Mouse (Mus musculus): Measurements from ENCODE around the gene Zfp980.
"Not testable (repeated sequence)": the region's sequence is repeated elsewhere in the genome, so short reads cannot be mapped to it uniquely, and the experiment has no call there.

Gene Zfp980

DNA sequence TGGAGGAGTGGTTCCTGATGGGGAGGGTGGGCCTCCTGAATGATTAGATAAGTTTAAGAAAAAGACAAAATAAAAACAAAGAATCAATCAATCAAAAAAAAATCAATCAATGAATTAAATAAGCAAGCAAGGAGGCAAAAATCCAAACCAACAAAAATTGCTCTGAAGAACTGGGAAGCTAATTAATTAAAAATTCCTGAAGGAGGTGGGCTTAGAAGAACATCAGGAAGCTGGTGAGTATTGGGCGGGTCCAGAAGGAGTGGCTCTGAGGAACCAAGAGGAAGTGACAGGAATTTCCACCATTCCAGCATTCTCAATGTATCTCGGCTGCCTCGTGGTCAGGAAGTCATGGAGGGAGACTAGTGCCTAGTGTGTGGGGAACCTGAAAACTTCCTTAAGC is at the start of gene Zfp980:
TSS of gene Zfp980 (plus strand) at position 301 of the 400 bp plus-strand sequence.
- in situ Hi-C loops (cut with MboI; ENCODE audit: unreplicated experiment in 2 of 2): not testable (repeated sequence)

DNA sequence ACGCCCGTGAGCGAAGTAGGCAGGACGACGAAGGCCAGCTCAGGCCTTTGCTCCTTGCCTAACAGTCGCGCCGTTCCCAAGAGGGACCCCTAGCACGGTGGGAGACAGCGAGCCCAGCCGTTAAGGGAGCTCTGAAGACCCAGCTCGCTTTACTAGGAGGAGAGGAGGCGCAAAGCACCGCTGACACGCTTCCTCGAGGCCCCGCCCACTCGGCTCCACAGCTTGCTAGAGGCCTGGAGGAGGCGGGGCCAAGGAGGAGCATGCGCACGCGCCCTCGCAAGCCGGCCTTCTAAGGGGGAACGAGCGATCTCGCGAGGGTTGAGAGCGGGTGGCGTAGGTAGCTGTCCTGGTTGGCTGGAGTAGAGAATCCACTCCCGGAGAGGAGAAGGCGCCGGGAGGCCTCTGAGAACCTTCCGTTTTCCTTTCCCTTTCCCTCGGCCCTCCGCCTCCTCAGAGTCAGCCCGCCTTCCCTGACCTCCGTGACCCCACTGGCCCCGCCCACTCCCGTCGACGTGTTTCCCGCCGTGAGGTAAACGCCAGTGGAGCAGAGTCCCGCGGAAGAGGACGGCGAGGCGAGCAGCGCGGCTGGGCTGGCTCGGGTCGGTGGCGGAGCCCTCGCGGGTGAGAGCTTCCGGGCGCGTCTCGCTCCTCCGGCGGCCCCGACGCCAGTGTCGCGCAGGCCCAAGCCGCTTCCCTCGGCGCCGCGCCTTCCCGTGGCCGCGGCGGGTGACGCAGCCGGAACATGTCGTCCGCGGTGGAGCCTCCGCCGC is 29.9 kb upstream of the Zfp980 start:
- in situ Hi-C loops (cut with MboI; ENCODE audit: unreplicated experiment in 2 of 2): not testable (repeated sequence)

DNA sequence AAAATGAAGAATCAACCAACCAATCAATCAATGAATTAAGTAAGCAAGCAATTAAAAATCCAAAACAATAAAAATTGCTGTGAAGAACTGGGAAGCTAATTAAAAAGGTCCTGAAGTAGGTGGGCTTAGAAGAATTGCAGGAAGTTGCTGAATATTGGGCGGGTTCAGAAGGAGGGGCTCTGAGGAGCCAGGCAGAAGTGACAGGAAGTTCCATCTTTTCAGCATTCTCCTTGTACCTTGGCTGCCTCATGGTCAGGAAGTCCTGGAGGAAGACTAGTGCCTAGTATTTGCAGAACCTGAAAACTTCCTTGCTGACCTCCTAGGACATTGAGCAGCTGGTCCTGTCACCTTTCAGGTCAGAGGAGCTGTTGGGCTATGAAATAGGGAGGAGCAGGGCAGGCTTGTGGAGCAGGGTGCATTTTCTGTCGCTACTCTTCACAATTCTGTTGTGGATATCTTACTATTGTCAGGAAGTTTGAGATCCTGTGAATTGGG is 3.8 kb downstream of the Zfp980 start:
- in situ Hi-C loops (cut with MboI; ENCODE audit: unreplicated experiment in 2 of 2): not testable (repeated sequence)

DNA sequence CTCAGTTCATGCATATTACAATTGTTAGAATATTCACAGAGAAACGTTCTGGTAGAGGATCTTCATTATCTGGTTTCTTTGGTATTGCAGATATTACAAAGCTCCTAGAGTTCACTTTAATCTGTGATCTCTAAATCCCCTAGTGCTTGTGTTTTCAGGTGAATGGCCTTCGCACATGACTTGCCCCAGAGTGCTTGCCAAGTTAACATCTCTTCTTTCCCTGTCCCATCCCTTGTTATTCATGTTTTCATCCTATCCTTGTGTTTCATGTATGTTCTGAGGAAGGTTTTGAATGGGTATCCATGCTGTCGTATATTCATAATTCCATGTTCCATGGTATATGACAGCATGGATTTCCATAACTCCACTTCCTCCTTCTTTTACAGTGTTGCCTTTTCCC is 9.7 kb downstream of the Zfp980 start:
- in situ Hi-C loops (cut with MboI; ENCODE audit: unreplicated experiment in 2 of 2): not testable (repeated sequence)

DNA sequence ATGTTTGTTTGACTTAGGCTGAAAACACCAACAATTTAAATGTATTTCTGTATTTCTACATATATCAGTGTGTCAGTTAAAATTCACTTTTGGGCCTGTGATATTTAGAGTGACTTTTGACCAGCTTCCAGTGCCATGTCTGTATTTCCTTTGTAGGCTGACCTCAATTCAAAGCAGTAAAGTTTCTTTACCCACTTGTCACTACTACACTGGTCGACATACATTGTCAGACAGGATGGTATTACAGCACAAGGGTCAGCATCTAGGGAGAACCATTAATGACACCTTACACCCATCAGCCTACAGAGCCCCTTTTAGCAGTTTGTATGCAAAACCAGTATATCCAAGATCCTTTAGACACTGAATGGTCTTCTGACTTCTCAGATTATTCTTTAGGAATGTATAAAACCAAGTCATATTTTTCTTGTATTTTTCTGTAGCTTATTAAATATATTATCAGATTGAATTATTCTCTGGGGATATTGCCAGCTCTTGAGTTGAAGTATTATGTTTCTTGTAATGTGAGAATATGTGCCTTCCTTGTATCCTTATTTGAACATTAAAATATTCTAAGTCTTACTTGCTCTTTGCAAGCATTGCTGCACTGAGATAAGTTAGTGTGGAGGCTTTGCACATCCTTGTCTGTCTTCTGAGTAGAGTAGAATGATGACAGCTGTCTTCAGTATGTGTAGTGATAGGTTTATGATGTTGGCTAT is 10.3 kb downstream of the Zfp980 start:
- in situ Hi-C loops (cut with MboI; ENCODE audit: unreplicated experiment in 2 of 2): not testable (repeated sequence)

DNA sequence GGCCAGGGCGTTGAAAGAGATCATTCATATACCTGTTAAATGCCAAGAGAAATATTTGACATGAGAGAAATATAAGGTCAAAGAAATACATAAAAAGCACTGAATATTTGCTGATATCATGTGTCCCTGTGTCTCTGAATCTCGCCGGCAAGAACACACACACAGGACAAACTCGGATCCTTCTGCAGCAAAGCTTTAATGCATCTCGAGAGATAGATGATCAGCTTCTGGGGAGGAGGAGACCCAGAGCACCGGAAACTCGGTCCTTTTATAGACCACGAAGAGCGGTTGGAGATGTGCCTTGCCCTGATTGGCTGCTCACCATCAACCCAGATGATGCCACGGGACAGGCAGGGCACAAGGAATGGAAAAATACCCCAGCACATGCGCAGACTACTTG is 11.5 kb downstream of the Zfp980 start:
- in situ Hi-C loops (cut with MboI; ENCODE audit: unreplicated experiment in 2 of 2): not testable (repeated sequence)

DNA sequence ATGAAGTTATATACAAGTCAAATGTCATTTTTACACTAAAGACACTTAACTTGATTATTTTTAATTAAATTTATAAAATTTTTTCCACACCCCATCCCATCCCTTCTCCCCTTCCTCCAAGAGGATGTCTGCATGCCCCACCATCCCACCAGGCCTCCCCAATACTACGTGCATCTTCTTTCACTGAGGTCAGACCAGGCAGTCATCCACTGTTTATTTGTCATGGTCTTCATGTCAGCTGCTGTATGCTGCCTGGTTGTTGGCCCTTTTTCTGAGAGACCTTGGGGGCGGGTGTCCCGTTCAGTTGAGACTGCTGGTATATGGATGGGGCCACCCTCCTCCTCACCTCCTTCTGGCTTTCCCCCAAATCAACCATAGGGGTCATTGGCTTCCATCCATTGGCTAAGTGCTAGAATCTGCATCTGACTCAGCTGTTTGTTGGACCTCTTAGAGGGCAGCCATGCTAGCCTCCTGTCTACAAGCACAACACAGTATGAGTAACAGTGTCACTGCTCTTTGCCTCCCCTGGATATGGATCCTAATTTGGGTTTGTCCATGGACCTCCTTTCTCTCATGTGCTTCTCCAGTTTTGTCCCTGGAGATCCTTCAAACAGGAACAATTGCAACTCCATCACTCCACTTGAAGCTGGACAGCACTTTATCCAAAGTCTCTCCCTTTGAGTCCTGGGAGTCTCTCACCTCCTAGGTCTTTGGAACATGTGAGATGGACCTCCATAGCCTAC is 12.7 kb downstream of the Zfp980 start:
- in situ Hi-C loops (cut with MboI; ENCODE audit: unreplicated experiment in 2 of 2): not testable (repeated sequence)

DNA sequence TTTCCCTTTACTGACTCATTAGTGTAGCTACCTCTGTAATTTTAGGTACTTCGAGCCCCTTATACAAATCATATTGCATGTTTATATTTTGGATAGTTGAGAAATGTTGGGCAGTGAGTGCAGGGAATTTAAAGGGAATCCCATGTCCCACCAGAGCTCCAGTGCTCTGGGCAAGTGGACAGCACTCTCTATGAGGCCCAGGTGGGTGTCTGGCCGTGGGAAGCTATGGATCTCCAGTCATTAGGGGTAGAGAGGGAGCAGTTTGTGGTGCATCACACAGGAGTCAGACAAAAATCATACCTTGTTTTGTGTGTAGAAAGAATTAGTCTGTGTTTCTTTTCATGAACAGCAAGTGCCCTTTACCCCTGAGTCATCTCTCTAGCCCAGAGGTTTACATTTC is 15.6 kb downstream of the Zfp980 start:
- in situ Hi-C loops (cut with MboI; ENCODE audit: unreplicated experiment in 2 of 2): not testable (repeated sequence)

DNA sequence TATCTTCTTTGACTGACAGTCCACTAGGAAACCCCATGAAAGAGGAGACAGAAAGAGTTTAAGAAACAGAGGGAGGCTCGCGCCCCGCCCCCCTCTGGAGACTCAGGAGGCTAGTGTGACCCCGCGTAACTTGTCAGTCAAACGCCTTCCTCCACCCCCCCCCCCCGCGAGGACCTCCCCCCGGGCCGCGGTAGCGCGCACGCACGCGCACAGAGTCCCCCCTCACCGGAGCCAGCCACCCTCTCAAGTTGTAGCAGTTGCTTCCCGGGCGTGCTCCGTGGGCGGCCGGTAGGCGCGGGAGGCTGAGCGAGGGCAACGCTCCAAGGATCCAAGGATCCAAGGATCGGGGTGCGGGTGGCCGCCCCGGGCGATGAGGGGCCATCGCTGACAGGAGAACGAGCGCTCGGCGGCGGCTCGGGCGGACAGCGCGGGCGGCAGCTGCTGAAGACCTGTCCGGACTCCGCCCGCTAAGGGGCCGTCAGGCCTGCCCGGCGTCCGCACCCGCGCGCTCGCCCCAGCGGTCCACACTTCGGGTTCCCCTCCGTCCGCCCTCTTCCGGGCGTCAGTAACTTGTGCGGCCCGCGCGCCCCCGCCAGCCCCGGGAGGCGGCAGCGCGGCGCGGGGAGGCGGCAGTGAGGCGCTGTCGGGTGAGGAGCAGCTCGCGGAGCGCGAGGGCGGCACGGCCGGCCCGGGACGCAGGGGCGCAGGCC is 74.6 kb downstream of the Zfp980 start:
- in situ Hi-C loops (cut with MboI; ENCODE audit: unreplicated experiment in 2 of 2): not testable (repeated sequence)

DNA sequence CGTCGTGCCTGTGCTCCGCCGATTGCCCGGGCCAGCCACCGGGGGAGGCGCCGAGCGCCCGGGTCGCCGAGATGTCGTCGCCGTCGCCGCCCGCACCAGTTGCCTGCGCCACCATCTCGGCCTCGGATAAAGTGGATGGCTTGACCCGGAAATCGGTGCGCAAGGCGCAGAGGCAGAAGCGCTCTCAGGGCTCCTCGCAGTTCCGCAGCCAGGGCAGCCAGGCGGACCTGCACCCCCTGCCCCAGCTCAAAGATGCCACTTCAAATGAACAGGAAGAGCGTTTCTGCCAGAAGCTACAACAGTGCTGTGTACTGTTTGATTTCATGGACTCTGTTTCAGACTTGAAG is 75.1 kb downstream of the Zfp980 start:
- in situ Hi-C loops (cut with MboI; ENCODE audit: unreplicated experiment in 2 of 2): not testable (repeated sequence)
